Mouse (Mus musculus): ENCODE results near the gene Zdhhc14. TPM values are rescaled to one million over a fixed set of nuclear protein-coding genes. Genes with fewer than 3 reads are reported as not detected.
A peak's percentile ranks its signal among the peaks of the same experiment; 100 is the strongest.

The Zdhhc14 gene
- polyA plus RNA-seq, 1 experiment from 2014 or later = 0.99 TPM

DNA sequence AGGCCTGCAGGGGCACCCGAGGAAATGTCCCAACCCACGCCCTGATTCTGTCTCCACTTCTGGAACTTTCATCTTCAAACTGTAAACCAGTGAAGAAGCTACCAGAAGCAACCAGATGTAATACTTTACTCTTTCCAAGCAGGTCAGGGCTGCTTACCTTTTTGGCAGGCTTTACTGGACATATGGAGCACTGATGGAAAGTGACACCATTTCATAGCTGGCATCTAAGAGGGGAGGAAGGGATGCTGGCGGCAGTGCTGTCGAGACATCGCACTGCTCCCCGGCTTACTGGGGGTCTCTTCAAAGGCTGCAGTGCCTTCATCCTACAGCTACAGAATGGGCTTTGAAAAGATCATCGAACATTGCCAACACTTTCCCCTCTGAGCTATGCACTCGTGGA lies 5.3 kb downstream of the Zdhhc14 start:
- H3K27me3 ChIP-seq (ENCODE audit: control insufficient read depth, insufficient read depth, low read length) = no peaks in the 10 kb centered on the region; the same call in 1 of the 2 replicates
- no peak overlapping the region for H3K9ac ChIP-seq (ENCODE audit: low read length)
- no peak for ATAC-seq (ENCODE audit: insufficient read depth, low FRiP score)
- H3K9me3 ChIP-seq (replicated peaks; ENCODE audit: control insufficient read depth, low read length) = 0 out of 2 replicates have a peak, but pooled peaks cover 5% of the 10 kb centered on the region
- 81% methylated on average over 8 of the region's 8 CpGs for WGBS
- H3K4me1 ChIP-seq (ENCODE audit: control insufficient read depth, insufficient read depth, low read length) = no peaks in the 10 kb centered on the region
- H3K4me3 ChIP-seq (replicated peaks; ENCODE audit: low read length) = no peak overlapping the region
- H3K27ac ChIP-seq (ENCODE audit: low read length) = no peak overlapping the region
- no peak overlapping the region for H3K4me2 ChIP-seq (ENCODE audit: low read depth, low read length)
- H3K36me3 ChIP-seq (ENCODE audit: control insufficient read depth, insufficient read depth, low read length) = no peaks in the 10 kb centered on the region

DNA sequence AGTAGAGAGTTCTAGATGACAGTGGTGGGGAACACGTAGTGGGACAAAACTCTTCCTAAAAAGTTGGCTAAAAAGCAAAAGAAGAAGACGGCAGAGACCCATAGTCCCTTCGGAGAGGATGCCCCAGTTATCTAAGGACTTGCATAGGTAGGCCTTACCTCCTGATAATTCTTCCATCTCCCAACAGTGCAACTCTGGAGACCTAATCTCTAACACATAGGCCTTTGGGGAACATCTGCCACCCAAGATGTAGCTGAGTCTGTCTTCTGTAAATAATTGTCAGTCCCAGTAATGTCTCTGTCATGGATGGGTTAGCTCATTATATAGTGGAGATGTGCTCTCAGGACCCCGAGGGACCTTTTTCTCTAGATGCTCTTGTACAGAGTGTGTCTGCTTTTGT lies 6.6 kb downstream of the Zdhhc14 start:
- no peak overlapping the region for H3K4me3 ChIP-seq (replicated peaks; ENCODE audit: low read length)
- H3K36me3 ChIP-seq (ENCODE audit: control insufficient read depth, insufficient read depth, low read length) = no peaks in the 10 kb centered on the region
- no peak overlapping the region for H3K27ac ChIP-seq (ENCODE audit: low read length)
- no peaks in the 10 kb centered on the region for H3K4me1 ChIP-seq (ENCODE audit: control insufficient read depth, insufficient read depth, low read length)
- H3K4me2 ChIP-seq (ENCODE audit: low read depth, low read length) = no peak overlapping the region
- 0 out of 2 replicates have a peak, but pooled peaks cover 5% of the 10 kb centered on the region for H3K9me3 ChIP-seq (replicated peaks; ENCODE audit: control insufficient read depth, low read length)
- ATAC-seq (ENCODE audit: insufficient read depth, low FRiP score) = no peak
- no peaks in the 10 kb centered on the region; the same call in 1 of the 2 replicates for H3K27me3 ChIP-seq (ENCODE audit: control insufficient read depth, insufficient read depth, low read length)
- 86% methylated on average over 4 of the region's 4 CpGs for WGBS
- H3K9ac ChIP-seq (ENCODE audit: low read length) = no peak overlapping the region

GRCm38 (mm10) chr17:5503981-5504760 lies 11.8 kb downstream of the Zdhhc14 start:
- Histone ChIP-seq H3K9ac (ENCODE audit: low read length) (no peak overlapping the region), H3K4me2 (ENCODE audit: low read depth, low read length) (no peak overlapping the region), H3K27ac (ENCODE audit: low read length) (no peak overlapping the region), H3K4me3 (replicated peaks; ENCODE audit: low read length) (no peak overlapping the region), H3K9me3 (replicated peaks; ENCODE audit: control insufficient read depth, low read length) (no peaks in the 10 kb centered on the region), H3K4me1 (ENCODE audit: control insufficient read depth, insufficient read depth, low read length) (peaks cover 10% of the 10 kb centered on the region; the same call in 1 of the 2 replicates), H3K27me3 (ENCODE audit: control insufficient read depth, insufficient read depth, low read length) (no peaks in the 10 kb centered on the region), H3K36me3 (ENCODE audit: control insufficient read depth, insufficient read depth, low read length) (no peaks in the 10 kb centered on the region)
- ATAC-seq (ENCODE audit: insufficient read depth, low FRiP score) = no peak
- 83% methylated on average over 8 of the region's 8 CpGs for WGBS

- no peak overlapping the region for H3K4me2 ChIP-seq (ENCODE audit: low read depth, low read length)
- no peak overlapping the region for H3K27ac ChIP-seq (ENCODE audit: low read length)
- H3K4me1 ChIP-seq (ENCODE audit: control insufficient read depth, insufficient read depth, low read length) = peaks cover 10% of the 10 kb centered on the region; the same call in 1 of the 2 replicates
- no peaks in the 10 kb centered on the region for H3K27me3 ChIP-seq (ENCODE audit: control insufficient read depth, insufficient read depth, low read length)
- 81% methylated on average over 4 of the region's 4 CpGs for WGBS
- H3K9ac ChIP-seq (ENCODE audit: low read length) = no peak overlapping the region
- H3K9me3 ChIP-seq (replicated peaks; ENCODE audit: control insufficient read depth, low read length) = no peaks in the 10 kb centered on the region
- no peak overlapping the region for H3K4me3 ChIP-seq (replicated peaks; ENCODE audit: low read length)
- ATAC-seq (ENCODE audit: insufficient read depth, low FRiP score) = no peak
- H3K36me3 ChIP-seq (ENCODE audit: control insufficient read depth, insufficient read depth, low read length) = no peaks in the 10 kb centered on the region
Measured at GRCm38 (mm10) chr17:5504969-5505368, 12.6 kb downstream of the Zdhhc14 start.

- peaks cover 10% of the 10 kb centered on the region; the same call in 1 of the 2 replicates for H3K4me1 ChIP-seq (ENCODE audit: control insufficient read depth, insufficient read depth, low read length)
- ATAC-seq (ENCODE audit: insufficient read depth, low FRiP score) = no peak
- H3K27ac ChIP-seq (ENCODE audit: low read length) = no peak overlapping the region
- no peak overlapping the region for H3K4me2 ChIP-seq (ENCODE audit: low read depth, low read length)
- H3K9me3 ChIP-seq (replicated peaks; ENCODE audit: control insufficient read depth, low read length) = no peaks in the 10 kb centered on the region
- H3K4me3 ChIP-seq (replicated peaks; ENCODE audit: low read length) = no peak overlapping the region
- no peak overlapping the region for H3K9ac ChIP-seq (ENCODE audit: low read length)
- H3K36me3 ChIP-seq (ENCODE audit: control insufficient read depth, insufficient read depth, low read length) = no peaks in the 10 kb centered on the region
- H3K27me3 ChIP-seq (ENCODE audit: control insufficient read depth, insufficient read depth, low read length) = no peaks in the 10 kb centered on the region
- WGBS = 46% methylated on average over 7 of the region's 7 CpGs
Measured at GRCm38 (mm10) chr17:5506553-5506952, 14.2 kb downstream of the Zdhhc14 start.

DNA sequence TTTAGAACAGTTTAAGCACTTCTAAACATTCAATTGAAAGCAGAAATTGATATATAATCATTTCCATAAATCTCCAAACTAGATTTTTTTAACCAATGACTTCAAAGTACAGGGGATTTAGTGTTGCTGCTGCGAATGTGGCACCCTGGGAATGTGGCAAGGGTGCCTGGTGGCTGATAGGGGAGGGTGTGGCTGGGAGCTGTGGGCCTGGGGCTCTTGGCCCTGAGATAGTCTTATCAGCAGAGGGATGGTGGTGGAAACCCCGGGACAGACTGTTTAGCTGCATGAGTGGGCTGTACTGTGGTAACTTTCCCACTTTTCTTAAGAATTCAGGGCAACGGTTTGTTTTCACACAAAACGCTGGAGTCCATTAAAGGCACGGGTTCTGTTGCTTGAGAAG lies 14.6 kb downstream of the Zdhhc14 start:
- Histone ChIP-seq H3K36me3 (ENCODE audit: control insufficient read depth, insufficient read depth, low read length) (no peaks in the 10 kb centered on the region), H3K4me2 (ENCODE audit: low read depth, low read length) (no peak overlapping the region), H3K9ac (ENCODE audit: low read length) (no peak overlapping the region), H3K27ac (ENCODE audit: low read length) (no peak overlapping the region), H3K27me3 (ENCODE audit: control insufficient read depth, insufficient read depth, low read length) (no peaks in the 10 kb centered on the region), H3K4me3 (replicated peaks; ENCODE audit: low read length) (no peak overlapping the region), H3K4me1 (ENCODE audit: control insufficient read depth, insufficient read depth, low read length) (peaks cover 10% of the 10 kb centered on the region; the same call in 1 of the 2 replicates), H3K9me3 (replicated peaks; ENCODE audit: control insufficient read depth, low read length) (no peaks in the 10 kb centered on the region)
- ATAC-seq (ENCODE audit: insufficient read depth, low FRiP score) = peak; percentile 83; the same call in 1 of the 2 replicates
- WGBS = 53% methylated on average over 5 of the region's 5 CpGs

GRCm38 (mm10) chr17:5508030-5508429 lies 15.7 kb downstream of the Zdhhc14 start:
- Histone ChIP-seq H3K4me1 (ENCODE audit: control insufficient read depth, insufficient read depth, low read length) (peaks cover 10% of the 10 kb centered on the region; the same call in 1 of the 2 replicates), H3K4me3 (replicated peaks; ENCODE audit: low read length) (no peak overlapping the region), H3K9ac (ENCODE audit: low read length) (no peak overlapping the region), H3K27ac (ENCODE audit: low read length) (no peak overlapping the region), H3K9me3 (replicated peaks; ENCODE audit: control insufficient read depth, low read length) (no peaks in the 10 kb centered on the region), H3K27me3 (ENCODE audit: control insufficient read depth, insufficient read depth, low read length) (no peaks in the 10 kb centered on the region), H3K4me2 (ENCODE audit: low read depth, low read length) (no peak overlapping the region), H3K36me3 (ENCODE audit: control insufficient read depth, insufficient read depth, low read length) (no peaks in the 10 kb centered on the region)
- no peak for ATAC-seq (ENCODE audit: insufficient read depth, low FRiP score)
- 84% methylated on average over 4 of the region's 4 CpGs for WGBS

DNA sequence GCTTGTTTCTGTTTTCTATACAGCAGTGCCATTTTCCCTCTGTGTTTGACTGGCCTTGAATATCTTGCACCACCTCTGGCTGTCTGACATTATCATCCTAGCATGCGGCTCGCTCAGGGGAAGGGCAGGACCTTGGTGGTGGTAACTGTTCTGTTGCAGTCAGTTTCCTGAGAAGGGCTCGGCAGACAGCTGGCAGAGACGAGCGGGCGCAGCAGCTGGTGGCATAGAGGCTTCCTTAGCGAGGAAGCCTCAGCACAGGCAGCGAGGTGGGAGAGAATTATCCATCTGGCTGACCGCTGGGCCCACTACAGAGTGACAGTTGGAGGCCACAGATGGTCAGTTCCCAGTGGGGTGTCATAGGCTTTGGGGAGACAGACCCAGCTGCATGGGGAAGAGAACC lies 18.2 kb downstream of the Zdhhc14 start:
- no peak overlapping the region for H3K9ac ChIP-seq (ENCODE audit: low read length)
- peaks cover 8% of the 10 kb centered on the region; the same call in 1 of the 2 replicates for H3K4me1 ChIP-seq (ENCODE audit: control insufficient read depth, insufficient read depth, low read length)
- no peaks in the 10 kb centered on the region for H3K9me3 ChIP-seq (replicated peaks; ENCODE audit: control insufficient read depth, low read length)
- no peak overlapping the region for H3K27ac ChIP-seq (ENCODE audit: low read length)
- WGBS = 85% methylated on average over 9 of the region's 9 CpGs
- H3K4me3 ChIP-seq (replicated peaks; ENCODE audit: low read length) = no peak overlapping the region
- ATAC-seq (ENCODE audit: insufficient read depth, low FRiP score) = no peak
- H3K4me2 ChIP-seq (ENCODE audit: low read depth, low read length) = no peak overlapping the region
- H3K27me3 ChIP-seq (ENCODE audit: control insufficient read depth, insufficient read depth, low read length) = no peaks in the 10 kb centered on the region
- H3K36me3 ChIP-seq (ENCODE audit: control insufficient read depth, insufficient read depth, low read length) = no peaks in the 10 kb centered on the region

DNA sequence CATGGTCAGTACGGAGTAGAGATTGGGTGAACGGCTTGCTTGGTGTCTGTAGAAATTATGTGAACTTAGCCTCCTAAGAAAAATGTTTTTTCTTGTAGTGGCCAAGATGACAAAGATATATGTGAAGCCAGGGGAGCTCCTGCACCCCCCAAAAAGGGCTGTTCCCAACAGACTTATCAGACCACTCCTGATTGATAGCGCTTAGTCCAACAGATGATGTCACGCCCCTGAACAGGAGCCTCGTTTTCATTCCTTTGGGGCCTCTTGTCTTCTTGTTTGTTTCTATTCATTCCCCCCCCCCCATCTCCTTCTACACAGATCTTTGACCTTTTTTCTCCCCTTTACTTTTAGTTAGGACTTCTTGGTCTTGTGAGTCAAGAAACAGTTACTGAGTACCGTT lies 19.4 kb downstream of the Zdhhc14 start:
- H3K27me3 ChIP-seq (ENCODE audit: control insufficient read depth, insufficient read depth, low read length) = no peaks in the 10 kb centered on the region
- H3K36me3 ChIP-seq (ENCODE audit: control insufficient read depth, insufficient read depth, low read length) = no peaks in the 10 kb centered on the region
- H3K4me1 ChIP-seq (ENCODE audit: control insufficient read depth, insufficient read depth, low read length) = peaks cover 6% of the 10 kb centered on the region; the same call in 1 of the 2 replicates
- H3K9ac ChIP-seq (ENCODE audit: low read length) = no peak overlapping the region
- H3K4me2 ChIP-seq (ENCODE audit: low read depth, low read length) = no peak overlapping the region
- H3K4me3 ChIP-seq (replicated peaks; ENCODE audit: low read length) = no peak overlapping the region
- H3K9me3 ChIP-seq (replicated peaks; ENCODE audit: control insufficient read depth, low read length) = no peaks in the 10 kb centered on the region
- no peak overlapping the region for H3K27ac ChIP-seq (ENCODE audit: low read length)
- ATAC-seq (ENCODE audit: insufficient read depth, low FRiP score) = no peak
- 50% methylated on average over 6 of the region's 6 CpGs for WGBS

Data from stomach, embryonic 16.5 days (tissue).